Mouse (Mus musculus) small intestine, adult 2 months (tissue): ENCODE data around the gene Dgkq. TPM values are rescaled to one million over a fixed set of nuclear protein-coding genes. Genes with fewer than 3 reads are reported as not detected.
A peak's percentile ranks its signal among the peaks of the same experiment; 100 is the strongest.

Source experiments
- H3K27ac ChIP-seq: fragments of 200-500 bp; 2 replicates; pipeline ENCODE4 v1.5.1; 2012; ENCODE audit warnings: low read depth, low read length, control low read depth, inconsistent platforms; ENCODE audit not compliant: insufficient read depth
- H3K27me3 ChIP-seq: fragments of 200-500 bp; 2 replicates; pipeline ENCODE4 v1.6.1; 2012; ENCODE audit warnings: mild to moderate bottlenecking, moderate library complexity, low read length, inconsistent platforms; ENCODE audit not compliant: control insufficient read depth, insufficient read depth
- H3K36me3 ChIP-seq: fragments of 200-500 bp; 2 replicates; pipeline ENCODE4 v1.6.1; 2012; ENCODE audit warnings: mild to moderate bottlenecking, low read length, control low read depth, inconsistent platforms; ENCODE audit not compliant: control insufficient read depth, insufficient read depth
- H3K4me1 ChIP-seq: fragments of 200-500 bp; 2 replicates; pipeline ENCODE4 v1.6.1; 2012; ENCODE audit warnings: low read length, inconsistent platforms, mixed read lengths; ENCODE audit not compliant: control insufficient read depth, insufficient read depth, insufficient read length
- H3K4me3 ChIP-seq: fragments of 200-500 bp; 2 replicates; pipeline ENCODE4 v1.5.1; 2012; ENCODE audit warnings: low read depth, mild to moderate bottlenecking, control low read depth, inconsistent platforms, low read length, moderate library complexity
- CTCF ChIP-seq: fragments of 200-500 bp; IDR thresholded peaks from 2 replicates; pipeline ENCODE4 v1.5.1; 2012; ENCODE audit warnings: low read depth, mild to moderate bottlenecking, control low read depth, inconsistent platforms, low read length, moderate library complexity, mixed read lengths; ENCODE audit not compliant: insufficient replicate concordance, insufficient read length; ENCODE audit errors: extremely low read depth
- POLR2A ChIP-seq: fragments of 200-500 bp; IDR thresholded peaks from 2 replicates; pipeline ENCODE4 v1.6.1; 2012; ENCODE audit warnings: low read depth, mild to moderate bottlenecking, control low read depth, inconsistent platforms, low read length, moderate library complexity
- WGBS: fragments of 180-500 bp; shearing (Covaris S2); methylation state at CpG from one replicate; pipeline ENCODE4 v1.1.7; 2018; 5-methylcytosine and 5-hydroxymethylcytosine counted together
- polyA plus RNA-seq: library from polyadenylated mRNA; depleted of rRNA; stranded (reverse); fragments of >200 nt; gene quantifications from 2 replicates; pipeline ENCODE4 v1.2.3, GENCODE M21; 2012

Gene Dgkq
- polyA plus RNA-seq, 1 experiment: 77.0 TPM

DNA sequence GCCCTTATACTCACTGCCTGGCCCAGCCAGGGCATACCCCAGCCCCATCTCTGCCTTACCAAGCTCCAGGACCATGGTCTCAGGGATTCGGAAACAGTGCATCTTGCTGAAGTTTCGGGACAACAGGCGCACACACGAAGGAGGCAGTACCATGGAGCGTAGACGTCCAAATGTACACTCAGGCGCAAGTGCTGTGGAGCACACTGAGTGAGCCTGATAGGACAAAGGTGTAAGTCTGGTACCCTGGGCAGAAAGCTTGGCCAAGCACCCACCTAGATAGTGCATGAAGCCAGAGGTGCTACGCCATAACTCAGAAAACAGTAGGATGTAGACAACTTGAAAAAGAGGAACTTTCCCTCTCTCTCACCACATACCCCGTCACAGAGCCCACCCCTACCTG, 14.1 kb downstream of the Dgkq start:
- Histone ChIP-seq H3K27me3 (no peaks in the 10 kb centered on the region), H3K36me3 (peaks cover 73% of the 10 kb centered on the region), H3K4me1 (peaks cover 23% of the 10 kb centered on the region), H3K4me3 (no peak overlapping the region), H3K27ac (no peak overlapping the region)
- no peak for TF ChIP-seq CTCF
- TF ChIP-seq POLR2A: no peak
- 97% methylated on average over 9 of the region's 9 CpGs for WGBS

DNA sequence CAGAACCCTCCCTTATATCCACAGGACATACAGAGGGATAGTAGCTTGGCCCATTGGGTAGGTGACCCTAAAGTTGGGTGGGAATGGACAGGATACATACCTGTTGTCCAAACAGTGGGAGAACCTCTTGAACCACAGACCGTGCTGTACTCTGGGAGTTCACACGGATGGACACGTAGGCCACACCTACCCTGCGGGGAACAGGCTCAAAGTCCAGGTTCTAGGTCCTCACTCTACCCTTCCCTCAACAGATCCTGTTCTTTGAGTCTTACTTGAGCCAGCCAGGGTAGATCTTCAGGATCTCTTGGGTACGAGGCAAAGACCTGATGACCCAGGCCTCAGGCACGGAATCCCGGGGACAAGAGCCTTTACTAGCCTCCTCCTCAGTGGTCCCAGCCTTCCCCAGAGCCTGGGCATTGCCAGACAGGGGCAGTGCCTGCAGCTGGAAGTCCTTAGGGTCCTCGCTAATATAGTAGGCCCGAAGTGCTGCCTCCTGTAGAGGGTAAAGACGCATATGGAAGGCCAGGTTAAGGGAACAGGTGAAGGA, 15.0 kb downstream of the Dgkq start:
- H3K27ac ChIP-seq: peak overlapping the region; percentile 56
- H3K27me3 ChIP-seq: no peaks in the 10 kb centered on the region
- peaks cover 81% of the 10 kb centered on the region for H3K36me3 ChIP-seq
- peaks cover 21% of the 10 kb centered on the region; the same call in 1 of the 2 replicates for H3K4me1 ChIP-seq
- 62% methylated on average over 10 of the region's 10 CpGs for WGBS
- no peak for TF ChIP-seq CTCF
- no peak for TF ChIP-seq POLR2A
- no peak overlapping the region for H3K4me3 ChIP-seq

DNA sequence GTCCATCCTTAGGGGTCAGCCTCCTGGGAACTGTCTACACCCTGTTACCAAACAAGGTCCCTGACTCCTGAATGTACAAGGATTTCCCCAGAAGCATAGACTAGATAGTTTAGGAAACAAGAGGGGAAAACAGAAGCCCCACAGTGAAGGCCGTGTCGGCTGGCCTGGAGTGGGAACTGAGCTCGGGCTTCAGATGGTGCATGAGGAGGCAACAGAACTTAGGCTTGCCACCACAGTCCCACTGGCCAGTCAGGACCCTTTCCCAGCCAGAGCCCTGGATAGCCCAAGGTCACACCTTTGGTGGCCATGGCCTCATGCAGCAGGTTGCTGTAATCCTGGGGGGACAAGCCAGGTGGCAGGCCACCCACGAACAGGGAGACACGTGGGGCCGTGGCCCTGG, 16.1 kb downstream of the Dgkq start:
- 95% methylated on average over 6 of the region's 6 CpGs for WGBS
- TF ChIP-seq POLR2A (no peak), CTCF (no peak)
- H3K27me3 ChIP-seq: no peaks in the 10 kb centered on the region
- H3K4me1 ChIP-seq: peaks cover 17% of the 10 kb centered on the region; the same call in 1 of the 2 replicates
- H3K36me3 ChIP-seq: peaks cover 92% of the 10 kb centered on the region
- no peak overlapping the region for H3K4me3 ChIP-seq
- H3K27ac ChIP-seq: no peak overlapping the region

DNA sequence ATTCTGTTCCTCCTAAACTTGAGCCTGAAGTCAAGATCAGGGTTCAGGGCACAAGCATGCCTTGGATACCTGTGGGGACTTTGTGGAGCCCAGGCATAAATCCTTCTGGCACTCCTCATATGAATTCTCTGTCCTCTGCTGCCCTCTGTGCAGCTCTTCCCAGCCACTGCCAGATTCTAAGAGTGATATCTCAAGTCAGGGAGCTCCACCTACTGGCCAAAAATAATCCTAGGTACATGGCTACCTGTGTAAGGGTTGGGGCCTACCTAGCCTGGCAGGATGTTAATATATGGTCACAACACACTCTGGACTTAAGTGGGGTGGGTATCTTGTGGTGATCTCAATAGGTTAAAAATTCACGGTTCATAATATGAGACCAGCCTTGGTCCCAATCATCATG, 17.6 kb downstream of the Dgkq start:
- TF ChIP-seq CTCF (peak; percentile 59; the same call in 1 of the 2 replicates), POLR2A (no peak)
- H3K36me3 ChIP-seq: peaks cover 92% of the 10 kb centered on the region

DNA sequence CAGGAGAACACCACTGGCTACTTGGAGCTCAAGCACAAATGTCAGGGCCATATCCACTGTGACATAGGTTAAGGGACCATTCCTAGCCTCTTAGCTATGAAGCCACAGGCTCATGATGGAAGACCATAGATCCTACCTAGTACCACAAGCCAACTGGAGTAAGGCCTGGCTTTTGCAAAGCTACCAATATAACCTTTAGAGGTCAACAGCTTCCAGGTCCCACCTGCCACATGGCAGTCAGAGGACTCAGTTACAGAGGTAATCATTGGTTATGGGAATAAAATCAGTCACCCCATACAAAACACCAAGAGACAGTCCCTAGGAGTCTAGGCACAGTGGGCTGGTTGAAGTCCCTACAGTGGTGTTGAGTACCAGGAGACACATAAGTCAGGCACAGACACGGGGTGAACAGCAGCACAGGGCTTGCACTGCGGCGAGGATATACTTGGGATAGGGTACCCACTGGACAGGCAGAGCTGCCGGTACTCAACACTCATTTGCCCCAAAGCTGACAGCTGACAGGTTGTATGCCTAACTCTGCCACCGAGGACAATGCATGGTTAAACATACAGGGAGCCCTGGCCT, 18.2 kb downstream of the Dgkq start:
- WGBS: 80% methylated on average over 5 of the region's 5 CpGs
- Histone ChIP-seq H3K4me3 (no peak overlapping the region), H3K27me3 (no peaks in the 10 kb centered on the region), H3K4me1 (peaks cover 12% of the 10 kb centered on the region; the same call in 1 of the 2 replicates), H3K36me3 (peaks cover 89% of the 10 kb centered on the region), H3K27ac (no peak overlapping the region)
- TF ChIP-seq CTCF (no peak), POLR2A (no peak)

More for the DNA sequence above, 17.6 kb downstream of the Dgkq start:
- no peak overlapping the region for H3K27ac ChIP-seq
- H3K4me1 ChIP-seq: peaks cover 12% of the 10 kb centered on the region; the same call in 1 of the 2 replicates
- no peak overlapping the region for H3K4me3 ChIP-seq
- H3K27me3 ChIP-seq: no peaks in the 10 kb centered on the region
- 58% methylated on average over 1 of the region's 1 CpGs for WGBS

DNA sequence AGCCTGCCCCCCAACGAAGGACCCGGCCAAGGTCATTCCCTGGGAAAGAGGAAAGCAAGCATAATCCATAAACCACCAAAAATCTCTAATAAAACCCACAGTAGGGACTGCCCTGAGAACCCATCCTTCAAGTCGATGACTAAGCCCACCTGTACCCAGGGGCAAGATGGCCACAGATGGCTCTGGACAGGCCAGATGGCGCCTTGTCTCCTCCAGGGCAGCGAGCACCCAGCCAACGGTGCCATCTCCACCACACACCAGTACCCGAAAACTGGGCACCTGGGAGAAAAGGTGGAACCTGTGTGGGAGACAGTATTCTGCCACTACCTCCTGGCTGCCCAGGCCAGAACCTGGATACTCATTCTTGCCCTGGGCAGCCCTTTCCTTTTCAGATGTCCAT, 19.1 kb downstream of the Dgkq start:
- Histone ChIP-seq H3K4me1 (peaks cover 12% of the 10 kb centered on the region; the same call in 1 of the 2 replicates), H3K4me3 (no peak overlapping the region), H3K27ac (no peak overlapping the region), H3K27me3 (no peaks in the 10 kb centered on the region), H3K36me3 (peaks cover 85% of the 10 kb centered on the region)
- WGBS: 89% methylated on average over 7 of the region's 7 CpGs
- TF ChIP-seq POLR2A (no peak), CTCF (no peak)

DNA sequence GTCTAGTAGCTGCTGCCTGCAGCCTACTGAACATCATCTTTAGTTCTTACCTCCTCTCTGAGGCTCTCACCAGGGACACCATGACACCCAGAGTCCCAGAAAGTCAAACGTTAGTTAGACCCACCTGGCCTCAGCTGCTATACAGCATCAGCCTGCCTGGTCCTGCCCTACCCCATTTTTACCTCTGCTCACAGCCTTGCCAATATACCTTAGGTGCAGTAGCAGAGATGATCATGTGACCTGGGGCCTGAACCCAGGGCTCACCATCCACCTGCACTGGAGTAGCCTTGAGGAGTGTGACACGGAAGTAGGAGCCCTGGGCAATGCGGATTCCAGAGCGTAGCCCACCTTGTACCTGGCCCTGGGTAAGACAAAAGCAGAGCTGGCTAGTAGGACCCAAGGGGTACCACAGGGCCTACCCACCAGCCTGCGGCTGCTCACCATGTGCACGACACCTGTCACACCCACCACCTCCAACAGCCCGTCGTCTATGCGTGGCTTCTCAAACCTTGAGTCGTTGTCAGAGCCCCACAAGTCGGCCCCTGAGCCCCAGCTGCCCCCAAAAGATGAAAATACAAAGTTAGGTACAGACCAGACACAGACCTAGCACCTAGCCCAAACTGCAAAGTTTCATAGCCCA, 20.4 kb downstream of the Dgkq start:
- peaks cover 3% of the 10 kb centered on the region; the same call in 1 of the 2 replicates for H3K4me1 ChIP-seq
- H3K4me3 ChIP-seq: no peak overlapping the region
- no peak for TF ChIP-seq POLR2A
- no peak for TF ChIP-seq CTCF
- H3K27ac ChIP-seq: no peak overlapping the region
- H3K36me3 ChIP-seq: peaks cover 81% of the 10 kb centered on the region
- no peaks in the 10 kb centered on the region for H3K27me3 ChIP-seq
- WGBS: 94% methylated on average over 11 of the region's 11 CpGs
